Mouse (Mus musculus) liver, embryonic 14.5 days (tissue): ENCODE measurements at regions not wholly inside any gene's neighbourhood (a gene's known extent, or its start where the extent isn't known, plus 50 kb on each side); places are given as distances from the start of the nearest gene placed in this dataset.

Experiments
- ATAC-seq: fragments of 200-750 bp; cut with Nextera tagmentation; 2 replicates; pipeline ENCODE4 v1.8.0; 2017; ENCODE audit warnings: moderate number of reproducible peaks, mild to moderate bottlenecking, moderate library complexity; ENCODE audit not compliant: insufficient read depth
- DNase-seq, 3 experiments: peaks; one replicate each; pipeline ENCODE4 v3.0.0-alpha.2; 2012 to 2013; ENCODE audit warnings: low read depth in 3 of 3, low spot score in 3 of 3
- H3K27ac ChIP-seq: fragments of 300-500 bp; sonication (generic); 2 replicates; pipeline ENCODE4 v1.5.1; 2014; ENCODE audit warnings: moderate library complexity, mild to moderate bottlenecking, control low read depth, inconsistent platforms
- H3K27me3 ChIP-seq: fragments of 300-500 bp; sonication (generic); 2 replicates; pipeline ENCODE4 v1.6.1; 2014; ENCODE audit warnings: mild to moderate bottlenecking, low read length, moderate library complexity; ENCODE audit not compliant: control insufficient read depth, insufficient read depth
- H3K36me3 ChIP-seq: fragments of 300-500 bp; sonication (generic); replicated peaks from 2 replicates; pipeline ENCODE4 v1.6.1; 2014; ENCODE audit warnings: low read depth; ENCODE audit not compliant: control insufficient read depth, insufficient read depth
- H3K4me1 ChIP-seq, 2 experiments: fragments of 200-500 bp in 1 of 2; fragments of 300-500 bp in 1 of 2; sonication (generic) in 1 of 2; replicated peaks; 2 replicates each; pipeline ENCODE4 v1.6.1; 2012 to 2014; ENCODE audit warnings: antibody characterized with exemption in 1 of 2, inconsistent platforms in 1 of 2, low read length in 1 of 2; ENCODE audit not compliant: control insufficient read depth in 2 of 2, insufficient read depth in 2 of 2
- H3K4me2 ChIP-seq: fragments of 300-500 bp; sonication (generic); 2 replicates; pipeline ENCODE4 v1.6.1; 2014; ENCODE audit warnings: low read depth, mild to moderate bottlenecking, control low read depth, moderate library complexity
- H3K4me3 ChIP-seq, 2 experiments: fragments of 200-500 bp in 1 of 2; fragments of 300-500 bp in 1 of 2; sonication (generic) in 1 of 2; 2 replicates each; pipeline ENCODE4 v1.5.1; 2012 to 2014; ENCODE audit warnings: low read depth in 2 of 2, low read length in 2 of 2, mild to moderate bottlenecking in 2 of 2, control low read depth in 1 of 2, inconsistent platforms in 1 of 2, moderate library complexity in 1 of 2; ENCODE audit not compliant: insufficient read depth in 1 of 2
- H3K9ac ChIP-seq: fragments of 300-500 bp; sonication (generic); replicated peaks from 2 replicates; pipeline ENCODE4 v1.6.1; 2014; ENCODE audit warnings: mild to moderate bottlenecking, control low read depth, moderate library complexity
- H3K9me3 ChIP-seq: fragments of 300-500 bp; sonication (generic); 2 replicates; pipeline ENCODE4 v1.6.1; 2016; ENCODE audit warnings: low read length, mixed read lengths; ENCODE audit not compliant: control insufficient read depth
- CTCF ChIP-seq: IDR thresholded peaks from 2 replicates; pipeline ENCODE4 v1.5.1; 2016; ENCODE audit warnings: antibody characterized with exemption, low read depth, control low read depth
- EP300 ChIP-seq: IDR thresholded peaks from 2 replicates; pipeline ENCODE4 v1.6.1; 2016; ENCODE audit warnings: antibody characterized with exemption, low read depth
- WGBS: fragments of 180-500 bp; shearing (Covaris S2); extraction: QIAGEN DNeasy Blood & Tissue Kit; methylation state at CpG from one replicate; pipeline ENCODE4 v1.1.7; 2014; ENCODE audit not compliant: insufficient replicate concordance; 5-methylcytosine and 5-hydroxymethylcytosine counted together

DNA sequence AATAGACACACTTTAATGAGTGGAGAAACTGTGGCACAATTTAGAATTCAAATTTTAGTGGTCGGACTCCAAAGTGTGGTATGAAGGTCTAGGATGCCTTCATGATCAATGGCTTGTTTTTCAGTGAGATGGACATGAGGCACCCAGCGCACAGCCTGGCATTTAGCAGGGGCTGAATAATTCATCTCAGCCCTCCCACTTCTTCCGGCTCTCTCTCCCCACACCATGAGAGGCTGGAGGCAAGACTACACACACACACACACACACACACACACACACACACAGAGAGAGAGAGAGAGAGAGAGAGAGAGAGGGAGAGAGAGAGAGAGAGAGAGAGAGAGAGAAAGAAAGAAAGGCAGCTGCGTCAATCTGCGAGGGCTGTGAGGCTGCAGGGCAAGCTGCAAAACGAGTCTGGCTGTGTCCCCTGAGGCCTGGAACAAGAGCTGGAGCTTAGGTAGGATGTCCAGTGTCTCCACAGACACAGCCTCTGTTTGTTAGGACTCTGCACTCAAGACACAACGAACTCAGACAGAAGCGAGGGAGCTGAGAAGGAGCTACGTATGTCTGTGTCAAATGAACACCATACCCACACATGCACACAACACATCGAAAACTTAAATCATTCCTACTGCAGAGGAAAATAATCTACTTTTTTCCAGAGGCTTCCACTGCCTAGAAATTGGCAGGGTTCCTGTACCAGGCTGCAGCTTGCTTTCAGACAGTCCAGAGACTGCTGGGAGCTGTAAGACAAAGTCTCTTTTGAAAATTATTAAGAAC lies 295.8 kb downstream of the Gm11361 start:
- 70% methylated on average over 10 of the region's 10 CpGs for WGBS
- no peak for ATAC-seq

DNA sequence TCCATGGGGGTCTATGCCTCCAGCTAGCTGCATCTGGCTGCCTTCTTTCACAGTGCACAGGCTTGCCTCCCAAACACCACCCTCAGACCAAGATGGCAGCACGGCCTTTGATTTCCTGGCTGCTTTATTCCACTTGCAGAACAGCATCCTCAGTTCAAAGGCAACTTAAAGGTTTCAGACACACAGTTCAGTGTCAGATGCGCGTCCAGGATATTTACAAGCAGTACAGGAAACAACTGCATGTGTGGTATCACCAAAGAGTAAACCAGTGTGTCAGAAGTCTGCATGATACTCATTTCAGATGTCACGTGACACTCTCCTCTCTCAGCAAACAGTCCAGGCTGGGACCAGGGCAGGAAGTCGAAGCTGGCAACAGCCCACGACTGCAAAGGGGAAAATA lies 294.2 kb downstream of the Gm11361 start:
- Histone ChIP-seq H3K4me2 (no peak overlapping the region), H3K4me1 (peaks cover 7 to 16% of the 10 kb centered on the region in 2 experiments), H3K27ac (no peak overlapping the region), H3K4me3 (no peak overlapping the region), H3K27me3 (no peaks in the 10 kb centered on the region), H3K36me3 (no peaks in the 10 kb centered on the region), H3K9ac (no peak overlapping the region), H3K9me3 (no peaks in the 10 kb centered on the region)
- TF ChIP-seq CTCF (no peak), EP300 (no peak)
- 40% methylated on average over 6 of the region's 6 CpGs for WGBS
- ATAC-seq (no peak), DNase-seq (no peak)

More for the DNA sequence above, 295.8 kb downstream of the Gm11361 start:
- Histone ChIP-seq H3K27me3 (no peaks in the 10 kb centered on the region), H3K27ac (no peak overlapping the region), H3K9ac (no peak overlapping the region), H3K36me3 (no peaks in the 10 kb centered on the region), H3K4me3 (no peak overlapping the region), H3K4me1 (peaks cover 13 to 23% of the 10 kb centered on the region in 2 experiments), H3K4me2 (no peak overlapping the region), H3K9me3 (no peaks in the 10 kb centered on the region)
- DNase-seq, result no peak
- no peak for TF ChIP-seq CTCF

GRCm38 (mm10) chr13:28545797-28546196 lies 288.5 kb downstream of the Gm11361 start:
- ATAC-seq (no peak), DNase-seq (no peak)
- no peaks in the 10 kb centered on the region for H3K36me3 ChIP-seq
- H3K4me1 ChIP-seq, result no peaks in the 10 kb centered on the region; a peak in 1 of 4 replicates
- 62% methylated on average over 1 of the region's 1 CpGs for WGBS
- H3K4me3 ChIP-seq, result no peak overlapping the region
- H3K27ac ChIP-seq, result no peak overlapping the region
- H3K4me2 ChIP-seq, result no peak overlapping the region
- H3K9me3 ChIP-seq, result no peaks in the 10 kb centered on the region
- H3K9ac ChIP-seq, result no peak overlapping the region
- TF ChIP-seq EP300, result no peak
- TF ChIP-seq CTCF, result no peak
- no peaks in the 10 kb centered on the region for H3K27me3 ChIP-seq

- ATAC-seq (no peak), DNase-seq (no peak)
- Histone ChIP-seq H3K4me3 (no peak overlapping the region), H3K36me3 (no peaks in the 10 kb centered on the region), H3K9me3 (no peaks in the 10 kb centered on the region), H3K27ac (no peak overlapping the region), H3K27me3 (no peaks in the 10 kb centered on the region), H3K4me2 (no peak overlapping the region), H3K4me1 (no peaks in the 10 kb centered on the region; a peak in 1 of 4 replicates), H3K9ac (no peak overlapping the region)
- WGBS, result 43% methylated on average over 2 of the region's 2 CpGs
- TF ChIP-seq EP300 (no peak), CTCF (no peak)
Observed at GRCm38 (mm10) chr13:28545337-28545736, 288.0 kb downstream of the Gm11361 start.

DNA sequence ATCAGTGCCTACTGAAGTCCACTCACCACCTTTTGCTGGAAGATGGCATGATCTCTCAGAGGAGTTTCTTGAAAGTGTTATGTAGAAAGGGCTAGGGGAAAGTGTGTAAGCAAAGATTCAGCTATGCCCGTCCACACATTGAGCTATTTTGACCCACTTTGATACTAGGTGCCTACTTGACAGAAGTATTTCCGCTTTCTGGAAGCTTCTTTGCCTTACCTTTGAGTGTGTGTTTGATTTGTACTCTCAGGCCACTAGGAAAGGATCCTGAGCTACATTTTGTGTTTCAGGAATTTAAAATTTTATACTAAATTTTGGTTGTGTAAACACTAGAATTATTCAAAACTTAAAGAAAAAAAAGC lies 287.5 kb downstream of the Gm11361 start:
- Histone ChIP-seq H3K4me2 (no peak overlapping the region), H3K4me3 (no peak overlapping the region), H3K9me3 (no peaks in the 10 kb centered on the region), H3K36me3 (no peaks in the 10 kb centered on the region), H3K27ac (no peak overlapping the region), H3K4me1 (no peaks in the 10 kb centered on the region; a peak in 1 of 4 replicates), H3K27me3 (no peaks in the 10 kb centered on the region), H3K9ac (no peak overlapping the region)
- ATAC-seq (no peak), DNase-seq (no peak)
- TF ChIP-seq CTCF (no peak), EP300 (no peak)
- 60% methylated on average over 2 of the region's 2 CpGs for WGBS
